Mouse (Mus musculus): ENCODE results near the gene Rbp4.

DNA sequence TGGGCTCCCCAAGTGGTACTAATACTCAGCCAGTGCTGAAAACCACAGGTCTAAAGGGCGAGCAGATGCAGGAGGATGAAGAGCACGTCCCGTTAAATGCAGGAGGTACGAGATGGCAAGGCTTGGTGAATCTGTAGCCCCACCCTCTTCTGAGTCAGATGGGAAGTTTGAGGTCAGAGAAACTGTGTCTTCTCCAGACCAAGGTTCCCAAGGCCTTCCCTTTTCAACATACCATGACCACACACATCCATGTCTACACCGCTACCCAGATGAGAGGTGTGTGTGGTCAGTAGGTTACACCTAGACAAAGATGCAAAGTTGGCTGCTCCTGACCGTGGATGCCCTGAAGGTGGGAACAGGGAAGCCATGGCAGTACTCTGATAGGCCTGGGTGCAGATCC is 9.7 kb upstream of the Rbp4 start:
- TF ChIP-seq USF1 (IDR thresholded peaks at IDR 0.05; ENCODE audit: low read depth, low read length): no peak
- no peak for TF ChIP-seq POLR2A (IDR thresholded peaks at IDR 0.05; ENCODE audit: control insufficient read depth in 1 of 2, insufficient read depth in 1 of 2, low read depth in 1 of 2, low read length in 2 of 2, poor library complexity in 1 of 2)

All from MEL (cell line).